Mouse (Mus musculus) testis, adult 10 weeks (tissue): Measurements from ENCODE around the gene Lbhd1. TPM values are rescaled to one million over a fixed set of nuclear protein-coding genes. Genes with fewer than 3 reads are reported as not detected.

Experiments used
- polyA plus RNA-seq: library from polyadenylated mRNA; stranded (reverse); fragments of 350-450 nt; fragmentation: Illumina TruSeq; extraction: RNeasy Lipid Tissue Mini Kit (QIAGEN cat#74804); gene quantifications from one replicate; pipeline ENCODE4 v1.2.3, GENCODE M21; 2014; ENCODE audit warnings: low read depth, low replicate concordance

The Lbhd1 gene
- polyA plus RNA-seq, 1 experiment from 2014 or later: 107 TPM

Other genes with a start within 250 kb of the Lbhd1 start
- not detected for gene Chrm1, start 219.9 kb upstream of the Lbhd1 start, polyA plus RNA-seq
- 109 TPM for gene Slc3a2, start 160.4 kb upstream of the Lbhd1 start, polyA plus RNA-seq
- 12.8 TPM for gene Wdr74, start 147.9 kb upstream of the Lbhd1 start, polyA plus RNA-seq
- 11.7 TPM for gene 1700092M07Rik, start 143.0 kb upstream of the Lbhd1 start, polyA plus RNA-seq
- gene Stx5a, start 142.3 kb upstream of the Lbhd1 start, polyA plus RNA-seq: 48.6 TPM
- gene Nxf1, start 126.7 kb upstream of the Lbhd1 start, polyA plus RNA-seq: 182 TPM
- gene Tmem223, start 112.7 kb upstream of the Lbhd1 start, polyA plus RNA-seq: 4.5 TPM
- gene Tmem179b, start 109.3 kb upstream of the Lbhd1 start, polyA plus RNA-seq: 14.4 TPM
- gene Taf6l, start 97.3 kb upstream of the Lbhd1 start, polyA plus RNA-seq: 3.2 TPM
- 51.5 TPM for gene Polr2g, start 85.2 kb upstream of the Lbhd1 start, polyA plus RNA-seq
- gene Zbtb3, start 81.2 kb upstream of the Lbhd1 start, polyA plus RNA-seq: 5.3 TPM
- gene Ttc9c, start 64.4 kb upstream of the Lbhd1 start, polyA plus RNA-seq: 14.5 TPM
- 45.8 TPM for gene Hnrnpul2, start 63.7 kb upstream of the Lbhd1 start, polyA plus RNA-seq
- gene AC129217.1, start 54.0 kb upstream of the Lbhd1 start, polyA plus RNA-seq: 0.76 TPM
- gene Bscl2, start 46.3 kb upstream of the Lbhd1 start, polyA plus RNA-seq: 360 TPM
- 0.53 TPM for gene Gng3, start 44.5 kb upstream of the Lbhd1 start, polyA plus RNA-seq
- 0.56 TPM for gene Lrrn4cl, start 33.0 kb upstream of the Lbhd1 start, polyA plus RNA-seq
- 23.5 TPM for gene Ubxn1, start 12.2 kb upstream of the Lbhd1 start, polyA plus RNA-seq
- gene Uqcc3, start 2.8 kb upstream of the Lbhd1 start, polyA plus RNA-seq: 2.4 TPM
- not detected for gene Gm49403, start 198 bp downstream of the Lbhd1 start, polyA plus RNA-seq
- 35.7 TPM for gene 1810009A15Rik, start 5.1 kb downstream of the Lbhd1 start, polyA plus RNA-seq
- not detected for gene Gm49416, start 5.2 kb downstream of the Lbhd1 start, polyA plus RNA-seq
- 0.32 TPM for gene Ints5, start 9.3 kb downstream of the Lbhd1 start, polyA plus RNA-seq
- gene Ganab, start 14.3 kb downstream of the Lbhd1 start, polyA plus RNA-seq: 30.6 TPM
- gene B3gat3, start 36.6 kb downstream of the Lbhd1 start, polyA plus RNA-seq: 2.5 TPM
- gene Rom1, start 45.6 kb downstream of the Lbhd1 start, polyA plus RNA-seq: 1.2 TPM
- gene Eml3, start 45.8 kb downstream of the Lbhd1 start, polyA plus RNA-seq: 0.77 TPM
- 44.3 TPM for gene Mta2, start 58.1 kb downstream of the Lbhd1 start, polyA plus RNA-seq
- gene Tut1, start 70.1 kb downstream of the Lbhd1 start, polyA plus RNA-seq: 7.6 TPM
- gene Eef1g, start 83.3 kb downstream of the Lbhd1 start, polyA plus RNA-seq: 146 TPM
- 4.2 TPM for gene Ahnak, start 105.6 kb downstream of the Lbhd1 start, polyA plus RNA-seq
- gene Scgb1a1, start 204.2 kb downstream of the Lbhd1 start, polyA plus RNA-seq: not detected